Mouse (Mus musculus) leukemia stem cell, adult 10-12 weeks (primary cell): ENCODE results near the gene Flrt2. TPM values are rescaled to one million over a fixed set of nuclear protein-coding genes. Genes with fewer than 3 reads are reported as not detected.

ENCODE experiments used
- polyA plus RNA-seq: library from polyadenylated mRNA; stranded (reverse); fragments of >175 nt; gene quantifications from 2 replicates; pipeline ENCODE4 v1.2.3, GENCODE M21; 2012; ENCODE audit warnings: low replicate concordance

Flrt2 gene
- polyA plus RNA-seq, result 0.23 and 0.34 TPM in 2 replicates

GRCm38 (mm10) chr12:95691961-95692767 is at the start of gene Flrt2:
Gene Flrt2 (plus strand): TSS chr12:95692226.

